Mouse (Mus musculus): Measurements from ENCODE around the gene Gm15294. TPM values are rescaled to one million over a fixed set of nuclear protein-coding genes. Genes with fewer than 3 reads are reported as not detected.

Gene Gm15294
- not detected in 2 replicates for polyA plus RNA-seq (2012; rRNA removed)

GRCm38 (mm10) chrX:141875135-141875534, at the start of gene Gm15294:
Gene Gm15294, minus strand, starts transcription at chrX:141875235.

Other genes starting within 250 kb of the Gm15294 start
- 0.12 and 0.23 TPM in 2 replicates for gene Irs4, start 150.0 kb downstream of the Gm15294 start, polyA plus RNA-seq (2012; rRNA removed)

Data from stomach, adult 2 months (tissue).